Mouse (Mus musculus): Measurements from ENCODE around the gene Gtf2ird2. TPM values are rescaled to one million over a fixed set of nuclear protein-coding genes. Genes with fewer than 3 reads are reported as not detected.

The Gtf2ird2 gene
- total RNA-seq (2022), result 10 to 100 TPM; 10.4 to 19.9 (median 14.2) TPM

DNA sequence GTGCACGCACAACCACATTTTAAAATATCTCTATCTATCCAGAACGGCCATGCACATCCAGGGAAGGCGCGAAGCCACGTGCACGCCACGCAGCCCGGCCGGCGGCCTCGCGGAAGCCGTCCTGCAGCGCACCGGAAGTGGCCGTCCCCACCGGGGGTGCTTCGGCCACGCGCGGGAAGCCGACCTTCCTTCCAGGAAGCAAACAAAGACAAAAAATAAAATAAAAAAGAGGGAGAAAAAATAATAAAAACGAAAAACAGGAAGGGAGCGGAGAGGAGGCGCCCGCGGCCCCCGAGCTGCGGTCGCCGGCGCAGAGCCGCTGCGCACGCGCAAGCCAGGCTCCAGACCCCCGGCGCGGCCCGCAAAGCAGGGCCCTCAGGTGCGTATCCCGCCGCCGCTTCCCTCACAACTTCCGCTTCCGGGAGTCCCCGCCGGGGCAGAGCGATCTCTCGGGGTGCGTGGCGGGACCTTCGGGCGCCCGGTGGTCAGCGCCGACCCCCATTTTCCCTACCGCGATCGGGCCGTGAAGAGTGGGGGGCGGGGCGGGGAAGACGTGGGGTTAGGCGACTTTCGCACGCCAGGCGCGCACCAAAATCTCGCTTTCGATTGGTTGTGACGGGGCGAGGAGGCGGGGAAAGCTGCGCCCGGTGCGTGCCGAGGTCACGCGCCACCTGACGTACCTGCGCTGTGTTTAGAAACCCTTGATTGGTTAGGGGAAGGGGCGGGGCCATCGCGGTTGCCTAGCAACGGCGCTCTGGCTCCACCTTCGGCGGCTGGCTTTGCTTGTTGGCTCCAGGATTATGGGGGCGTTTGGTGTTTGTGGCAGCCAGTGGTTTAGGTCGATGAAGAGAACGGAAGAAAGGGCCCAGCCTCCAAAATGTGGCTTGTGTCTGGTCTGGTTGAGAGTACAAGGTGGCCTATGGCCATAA lies at the start of gene Gtf2ird2:
Gene Gtf2ird2, plus strand, starts transcription at position 140 of the 929 bp plus-strand sequence.
- peak; percentile 97 for DNase-seq

DNA sequence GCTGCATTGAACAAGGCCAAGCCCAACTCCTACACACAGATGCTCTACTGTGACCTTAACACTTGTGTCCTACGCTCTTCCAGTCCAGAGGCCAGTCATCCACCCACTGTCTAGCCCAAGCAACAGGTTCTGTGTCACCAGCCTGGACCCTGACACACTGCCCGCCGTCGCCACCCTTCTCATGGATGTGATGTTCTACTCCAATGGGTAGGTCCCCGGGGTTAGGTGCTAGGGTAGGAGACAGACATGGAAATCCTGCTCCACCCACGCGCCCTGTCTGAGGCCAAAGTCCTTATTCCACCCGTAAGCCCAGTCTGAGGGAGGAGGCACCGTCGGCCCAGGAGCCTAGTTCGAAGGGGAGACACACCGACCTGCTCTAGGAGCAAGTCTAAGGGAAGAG lies 47.8 kb upstream of the Gtf2ird2 start:
- no peak for DNase-seq

DNA sequence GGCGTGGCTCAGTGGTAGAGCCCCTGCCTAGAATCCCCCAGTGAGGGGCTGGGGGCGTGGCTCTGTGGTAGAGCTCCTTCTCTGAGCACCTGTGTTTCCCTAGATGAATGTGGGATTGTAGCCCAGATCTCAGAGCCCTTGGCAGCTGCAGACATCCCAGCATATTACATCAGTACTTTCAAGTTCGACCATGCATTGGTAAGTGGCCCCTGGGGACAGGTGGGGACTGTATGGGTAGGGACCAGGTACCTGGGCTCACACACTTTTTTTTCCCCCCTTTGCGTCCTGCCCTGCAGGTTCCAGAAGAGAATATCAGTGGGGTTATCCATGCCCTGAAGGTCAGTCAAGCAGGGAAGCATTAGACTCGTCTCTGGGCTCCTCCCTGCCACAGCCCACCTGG lies 45.9 kb upstream of the Gtf2ird2 start:
- DNase-seq, result no peak

DNA sequence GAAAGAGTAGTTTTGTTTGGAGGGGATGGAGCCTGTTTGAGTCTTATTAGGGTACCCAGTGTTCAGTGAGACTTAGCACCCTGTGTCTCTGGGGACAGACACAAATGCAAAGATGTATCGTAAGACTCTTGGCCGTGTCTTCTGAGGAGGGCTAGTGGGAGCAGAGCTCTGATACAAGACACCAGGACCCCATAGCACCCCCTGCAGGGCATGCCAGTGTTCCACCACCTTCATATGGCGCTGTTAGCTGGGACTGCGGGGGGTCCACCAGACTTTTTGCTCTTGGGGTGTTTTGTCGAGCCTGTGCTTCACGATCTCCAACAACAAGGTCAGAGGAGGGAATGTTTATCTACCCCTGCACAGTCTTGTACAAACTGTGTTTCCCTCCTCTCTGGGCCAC lies 44.4 kb upstream of the Gtf2ird2 start:
- no peak for DNase-seq

DNA sequence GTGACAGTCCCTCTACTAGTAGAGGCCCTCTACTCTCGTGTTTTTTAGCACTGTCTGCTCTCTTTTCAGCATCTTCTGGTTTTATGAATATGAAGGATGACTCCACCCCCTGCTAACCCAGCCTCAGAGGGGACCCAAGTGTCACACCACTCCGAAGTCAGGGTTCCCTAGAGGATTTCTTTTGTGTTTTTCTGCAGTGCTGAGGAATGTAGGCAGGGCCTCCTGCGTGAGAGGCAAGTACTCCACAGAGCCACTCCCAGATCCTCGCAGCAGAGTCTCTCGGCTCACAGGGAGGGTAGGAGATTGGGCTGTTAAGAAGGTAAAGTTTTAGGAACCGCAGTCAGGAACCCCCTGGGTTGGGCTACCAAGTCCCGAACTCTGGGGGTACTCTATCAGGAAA lies 42.6 kb upstream of the Gtf2ird2 start:
- DNase-seq, result no peak

DNA sequence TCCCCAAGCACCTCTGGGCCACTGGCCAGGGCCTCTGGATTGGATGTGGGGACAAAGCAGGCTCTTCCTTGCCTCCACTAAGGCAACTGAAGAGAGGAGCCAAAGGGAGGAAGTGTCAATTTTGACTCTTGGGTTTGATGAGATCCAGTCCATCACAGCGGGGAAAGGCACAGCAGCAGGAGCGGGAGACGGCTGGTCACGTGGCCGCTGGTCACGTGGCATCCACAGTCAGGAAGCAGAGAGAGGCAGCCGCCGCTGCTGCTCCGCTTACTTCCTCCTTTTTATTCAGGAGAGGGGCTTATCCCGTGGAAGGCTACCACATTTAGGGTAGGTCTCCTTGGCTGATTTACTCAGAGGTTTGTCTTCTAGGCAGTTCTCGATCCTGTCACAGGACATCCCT lies 41.4 kb upstream of the Gtf2ird2 start:
- DNase-seq, result no peak

DNA sequence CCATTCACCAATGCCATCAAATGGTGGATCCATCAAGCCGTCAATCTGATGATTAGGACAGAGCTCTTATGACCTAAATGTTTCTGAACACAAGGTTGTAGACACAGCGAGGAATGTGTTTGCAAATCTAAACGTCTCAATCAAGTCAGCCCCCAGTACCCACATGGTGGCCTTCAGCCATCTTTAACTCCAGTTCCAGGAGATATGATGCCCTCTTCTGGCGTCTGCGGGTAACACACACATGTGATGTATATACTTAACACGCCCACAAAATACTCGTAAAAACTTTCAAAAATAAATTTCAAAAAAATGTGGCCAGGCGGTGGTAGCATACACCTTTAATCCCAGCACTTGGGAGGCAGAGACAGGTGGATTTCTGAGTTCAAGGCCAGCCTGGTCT lies 38.8 kb upstream of the Gtf2ird2 start:
- no peak for DNase-seq

DNA sequence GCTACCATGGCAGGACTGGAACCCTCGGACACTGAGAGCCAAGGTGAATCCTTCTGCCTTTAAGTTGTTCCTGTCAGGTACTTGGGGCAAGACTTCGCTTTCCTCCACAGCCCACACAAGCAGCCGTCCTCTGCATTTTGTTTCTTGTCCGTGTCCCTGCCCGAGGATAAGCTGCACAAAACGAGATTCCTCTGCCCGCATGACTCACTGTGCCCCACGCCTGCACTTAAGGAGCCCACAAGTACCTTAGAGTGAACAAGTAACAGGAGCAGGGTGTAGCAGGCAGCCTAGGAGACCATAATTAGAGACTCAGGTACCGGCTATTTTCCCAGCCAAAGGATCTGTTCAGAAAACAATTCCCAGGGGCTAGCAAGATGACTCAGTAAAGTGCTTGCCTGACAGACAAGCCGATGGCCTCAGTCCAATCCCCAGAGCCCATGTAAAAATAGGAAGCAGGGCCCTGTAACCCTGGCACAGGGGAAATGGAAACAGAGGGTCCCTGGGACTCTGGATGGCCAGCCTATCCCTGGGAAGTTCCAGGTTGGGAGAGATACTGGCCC lies 36.5 kb upstream of the Gtf2ird2 start:
- no peak for DNase-seq

DNA sequence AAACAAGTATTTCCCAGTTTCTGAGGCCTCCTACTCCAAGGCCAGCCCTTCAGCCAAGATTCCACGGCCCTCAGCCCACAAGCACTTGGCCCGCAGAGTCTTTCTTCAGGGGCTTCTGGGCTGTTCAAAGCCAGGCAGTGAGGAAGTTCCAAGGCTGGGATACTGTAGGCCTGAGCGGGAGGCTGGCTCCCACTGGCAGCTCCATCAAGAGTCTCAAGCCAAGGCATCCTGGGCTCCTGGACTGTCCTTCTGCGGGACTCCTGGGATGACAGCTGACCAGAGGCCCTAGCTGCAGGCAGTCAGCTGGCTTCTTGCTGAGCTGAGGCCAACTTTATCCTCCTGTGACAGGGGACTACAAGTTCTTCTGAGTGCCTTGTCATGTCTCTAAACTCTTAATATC lies 35.7 kb upstream of the Gtf2ird2 start:
- DNase-seq, result no peak

DNA sequence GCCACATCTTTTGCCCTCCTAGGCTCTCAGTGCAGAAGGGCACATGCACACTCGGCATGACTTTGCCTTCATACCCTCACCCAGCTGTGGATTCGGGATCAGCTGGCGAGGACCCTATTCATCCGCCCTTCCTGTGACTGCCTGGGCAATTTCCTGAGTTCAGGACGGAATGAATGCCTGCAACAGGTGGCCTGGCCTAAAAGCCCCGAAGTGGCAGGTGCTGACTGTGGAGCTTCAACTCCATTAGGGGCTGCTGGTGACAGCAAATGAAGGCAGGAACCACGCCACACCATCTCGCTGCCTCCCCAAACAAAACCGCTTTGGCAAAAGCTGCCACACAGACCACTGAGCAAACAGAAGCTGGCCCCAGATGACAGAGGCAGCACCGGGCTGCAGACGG lies 31.9 kb upstream of the Gtf2ird2 start:
- no peak for DNase-seq

DNA sequence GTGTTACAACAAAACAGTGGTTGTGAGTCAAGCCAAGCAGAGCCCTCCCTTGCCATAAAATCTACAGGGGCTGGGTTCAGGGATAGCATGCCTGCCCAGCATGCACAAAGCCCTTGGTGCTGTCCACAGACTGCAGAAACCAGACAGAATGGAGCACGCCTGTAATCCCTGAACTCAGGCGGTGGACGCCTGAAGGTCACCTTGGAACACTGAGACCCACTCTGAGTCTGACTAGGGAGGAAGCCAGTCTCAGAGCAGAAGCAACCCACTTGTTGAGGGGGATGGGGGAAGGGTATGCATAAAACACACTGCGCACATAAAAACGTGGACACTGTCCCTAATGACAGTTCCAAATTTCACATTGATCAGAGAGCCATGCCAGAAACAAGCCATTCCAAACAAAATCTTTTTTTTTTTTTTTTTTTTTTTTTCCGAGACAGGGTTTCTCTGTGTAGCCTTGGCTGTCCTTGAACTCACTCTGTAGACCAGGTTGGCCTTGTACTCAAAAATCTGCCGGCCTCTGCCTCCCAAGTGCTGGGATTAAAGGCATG lies 27.8 kb upstream of the Gtf2ird2 start:
- no peak for DNase-seq

DNA sequence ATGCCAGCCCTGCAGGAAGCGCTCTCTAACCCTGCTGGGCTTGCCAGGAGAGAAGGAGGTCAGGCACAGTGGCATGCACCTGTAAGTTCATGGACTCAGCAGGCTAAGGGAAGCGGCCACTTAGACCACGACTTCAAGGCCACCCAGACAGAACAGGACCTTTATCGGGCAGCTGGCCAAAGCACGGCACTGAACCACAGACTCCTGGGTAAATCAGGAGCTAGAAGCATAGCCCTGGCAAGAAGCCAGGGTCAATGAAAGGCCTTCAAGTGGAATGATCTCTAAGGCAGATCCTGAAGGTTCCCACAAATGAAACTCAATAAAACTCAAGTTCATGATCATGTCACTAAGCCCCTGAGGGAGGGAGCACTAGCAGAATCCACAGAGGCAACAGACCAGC lies 19.1 kb upstream of the Gtf2ird2 start:
- peak; percentile 76 for DNase-seq

DNA sequence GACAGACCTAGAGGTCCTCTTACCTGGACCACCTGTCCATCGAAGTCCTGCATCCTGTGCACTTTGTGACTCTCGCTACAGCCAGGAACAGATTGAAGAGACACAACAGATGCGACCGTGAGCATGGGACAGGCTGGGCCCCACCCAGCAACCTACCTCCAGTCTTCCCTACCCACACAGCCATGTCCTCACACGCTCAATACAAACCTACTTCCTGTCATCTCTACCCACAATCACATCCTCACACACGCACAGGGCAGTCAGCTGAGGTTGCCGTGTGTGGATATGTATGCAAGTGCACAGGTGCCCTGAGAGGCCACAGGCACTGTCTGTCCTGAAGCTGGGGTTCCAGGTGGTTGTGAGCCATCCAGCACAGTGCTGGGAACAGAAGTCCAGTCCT lies 17.2 kb upstream of the Gtf2ird2 start:
- no peak for DNase-seq

DNA sequence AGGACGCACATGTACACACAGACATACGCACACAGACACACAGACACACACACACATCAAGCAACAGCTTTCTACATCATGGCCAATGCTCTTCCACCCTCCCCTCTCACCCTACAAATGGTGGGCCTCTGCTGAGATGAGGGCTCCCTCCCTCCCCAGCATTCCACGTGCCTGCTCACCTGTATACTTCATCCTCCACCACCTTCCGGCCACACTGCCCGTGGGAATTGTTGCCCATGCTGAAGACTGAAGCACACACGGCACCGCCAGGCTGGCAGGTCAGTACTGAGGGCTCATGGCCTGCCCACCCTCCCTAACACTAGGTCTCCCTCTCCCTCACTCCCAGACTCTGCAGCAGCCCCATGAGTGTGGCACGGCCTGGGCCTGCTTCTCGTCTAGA lies 15.8 kb upstream of the Gtf2ird2 start:
- no peak for DNase-seq

DNA sequence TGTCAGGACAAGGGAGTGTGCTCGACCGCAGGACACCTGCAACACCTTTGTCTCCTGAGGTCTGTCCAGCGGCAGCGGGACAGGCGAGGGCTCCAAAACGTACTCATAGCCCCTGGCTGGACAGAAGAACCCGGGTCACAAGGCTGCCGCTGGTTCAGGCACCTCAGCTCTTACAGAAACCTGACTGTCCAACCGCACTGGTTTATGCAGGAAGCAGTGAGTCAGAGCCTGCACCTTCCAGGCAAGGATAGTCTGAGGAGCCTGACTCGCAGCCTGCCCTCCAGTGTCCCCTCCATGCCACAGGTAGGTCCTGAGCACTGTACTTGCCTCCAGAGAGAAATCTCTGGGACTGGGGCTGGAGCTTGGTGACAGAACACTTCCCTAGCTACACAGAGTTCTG lies 14.6 kb upstream of the Gtf2ird2 start:
- DNase-seq, result no peak

DNA sequence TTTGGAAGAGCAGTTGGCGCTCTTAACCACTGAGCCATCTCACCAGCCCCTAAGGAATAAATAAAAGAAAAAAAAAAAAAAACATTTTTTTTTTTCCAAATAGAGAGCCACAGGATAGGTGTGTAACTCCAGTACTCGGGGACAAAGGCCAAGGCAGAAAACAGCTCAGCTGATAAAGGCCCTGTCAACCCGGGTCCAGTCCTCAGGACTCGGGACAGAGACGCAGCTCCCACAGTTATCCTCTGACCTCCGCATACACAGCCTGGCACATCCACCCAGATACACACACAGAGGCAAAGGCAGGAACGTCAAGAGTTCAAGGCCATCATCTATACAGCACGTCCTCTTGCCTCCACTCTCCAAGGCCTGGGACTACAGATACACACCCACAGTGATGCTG lies 13.7 kb upstream of the Gtf2ird2 start:
- no peak for DNase-seq

DNA sequence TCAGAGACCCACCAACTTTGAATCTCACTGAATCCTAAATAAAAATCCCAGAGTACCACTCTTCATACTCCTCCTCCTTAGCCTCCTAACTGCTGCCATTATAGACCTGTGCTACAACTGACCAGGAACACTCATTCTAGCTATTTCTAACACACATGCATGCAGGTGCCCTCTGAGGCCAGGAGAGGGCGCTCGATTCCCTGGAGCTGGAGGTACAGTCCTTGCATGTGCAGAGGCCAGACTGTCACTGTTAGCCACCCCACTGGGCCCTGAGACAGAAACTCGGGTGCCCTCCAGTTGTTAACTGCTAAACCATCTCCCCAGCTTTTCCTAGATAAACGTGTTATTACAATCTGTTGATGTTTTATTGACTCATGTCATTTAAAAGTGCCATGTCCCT lies 10.6 kb upstream of the Gtf2ird2 start:
- DNase-seq, result no peak

DNA sequence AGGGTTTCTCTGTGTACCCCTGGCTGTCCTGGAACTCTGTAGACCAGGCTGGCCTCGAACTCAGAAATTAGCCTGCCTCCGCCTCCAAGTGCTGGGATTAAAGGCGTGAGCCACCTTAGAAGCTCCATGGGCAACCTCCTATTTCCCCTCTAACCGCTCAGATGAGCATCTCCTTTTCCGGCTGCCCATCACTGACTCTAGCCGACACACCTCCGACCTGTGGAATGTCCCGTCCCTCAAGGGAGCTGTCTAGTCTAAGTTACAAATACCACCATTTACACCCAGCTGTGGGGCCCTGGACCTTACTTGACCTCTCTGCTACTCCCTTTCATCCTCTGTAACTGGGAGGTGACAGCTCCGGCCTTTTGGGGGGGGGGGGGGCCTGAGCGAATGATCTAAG lies 8.1 kb upstream of the Gtf2ird2 start:
- DNase-seq, result no peak

DNA sequence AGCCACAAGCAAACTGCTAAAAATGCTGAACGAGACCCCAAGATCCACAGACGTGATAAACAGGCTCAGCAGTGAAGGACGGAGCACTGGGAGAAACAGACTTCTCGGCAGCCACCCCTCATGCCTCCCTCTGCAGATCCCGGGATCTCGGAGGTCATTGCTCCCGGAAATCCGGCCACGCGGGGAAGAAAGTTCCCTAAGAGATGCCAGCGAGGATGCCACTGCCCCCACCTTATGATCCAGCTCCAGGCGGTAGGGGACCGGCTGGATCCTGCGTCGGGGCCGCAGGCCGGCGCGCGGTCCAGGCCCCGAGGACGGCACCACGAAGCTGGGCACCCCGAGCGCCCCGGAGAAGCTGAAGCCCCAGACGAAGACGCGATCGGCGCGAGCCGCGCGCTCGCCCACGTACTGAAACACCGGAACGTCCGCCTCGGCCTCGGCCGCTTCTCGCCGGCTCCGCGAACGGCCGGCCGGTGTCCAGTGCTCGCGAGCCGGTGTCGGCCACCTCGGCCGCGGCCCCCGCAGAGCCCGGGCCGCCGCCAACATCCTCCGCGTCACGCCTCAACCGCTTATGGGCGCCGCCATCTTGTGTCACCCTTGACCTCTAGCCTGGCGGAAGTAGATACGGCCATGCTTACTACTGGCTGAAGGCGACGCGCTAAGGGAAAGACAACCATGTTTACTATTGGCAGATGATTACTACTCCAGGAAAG lies 7.5 kb upstream of the Gtf2ird2 start, which contains the start of gene Rcc1l:
Gene Rcc1l, minus strand, starts transcription at position 606 of the 713 bp plus-strand sequence.
- peak; percentile 81 for DNase-seq

DNA sequence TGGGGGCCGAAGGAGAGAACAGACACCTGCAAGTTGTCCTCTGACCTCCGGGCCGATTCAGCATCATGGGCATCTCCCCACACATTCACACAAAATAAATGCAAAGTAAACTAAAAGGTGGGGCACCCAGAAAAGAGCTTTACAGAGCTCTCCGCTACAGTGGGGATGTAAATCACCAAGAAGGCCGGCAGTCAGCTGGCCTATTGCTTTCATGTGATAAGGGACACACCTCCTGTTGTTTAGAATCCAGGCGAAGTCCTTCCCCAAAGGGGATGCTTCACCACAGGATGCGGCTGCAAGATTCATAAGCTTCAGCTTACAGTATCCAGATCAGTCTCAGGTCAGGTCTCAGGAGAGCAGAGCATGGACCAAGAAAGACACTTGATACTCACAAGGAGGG lies 5.3 kb upstream of the Gtf2ird2 start:
- DNase-seq, result no peak

DNA sequence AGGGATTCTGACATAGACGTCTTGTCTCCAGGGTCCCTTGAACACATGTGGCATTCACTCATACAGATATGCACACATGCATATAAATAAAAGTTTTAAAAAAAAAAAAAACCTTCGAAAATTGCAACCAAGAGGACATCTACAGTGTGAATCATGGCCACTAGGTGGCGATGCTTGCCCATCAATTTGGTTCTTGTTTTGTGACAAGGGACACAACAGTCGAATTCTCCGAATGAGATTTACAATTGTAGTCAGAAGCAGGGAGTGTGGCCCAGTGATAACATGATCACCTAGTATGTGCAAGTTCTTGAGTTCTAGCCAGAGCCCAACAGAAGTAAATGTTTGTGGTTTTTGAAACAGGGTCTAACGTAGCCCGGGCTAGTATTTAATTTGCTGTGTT lies 3.9 kb upstream of the Gtf2ird2 start:
- DNase-seq, result peak; percentile 57

DNA sequence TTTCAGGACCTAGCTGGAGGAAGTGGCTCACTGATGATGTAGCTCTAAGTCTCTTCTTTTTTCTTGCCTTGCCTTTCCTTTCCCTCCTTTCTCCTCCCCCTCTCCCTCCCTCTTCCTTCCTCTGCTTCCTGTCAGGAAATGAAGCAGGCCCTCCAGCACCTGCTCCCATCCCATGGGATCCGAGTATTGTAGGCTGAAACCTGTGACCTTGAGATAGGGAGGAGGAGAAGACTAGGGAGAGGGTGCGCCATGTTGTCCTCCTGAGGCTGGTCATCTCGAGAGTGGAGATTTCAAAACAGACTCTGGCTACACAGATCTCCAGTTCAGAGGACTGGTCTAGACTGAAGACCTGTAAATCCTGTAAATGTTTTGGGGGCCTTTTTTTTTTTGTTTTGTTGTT lies 1.6 kb upstream of the Gtf2ird2 start:
- DNase-seq, result no peak

DNA sequence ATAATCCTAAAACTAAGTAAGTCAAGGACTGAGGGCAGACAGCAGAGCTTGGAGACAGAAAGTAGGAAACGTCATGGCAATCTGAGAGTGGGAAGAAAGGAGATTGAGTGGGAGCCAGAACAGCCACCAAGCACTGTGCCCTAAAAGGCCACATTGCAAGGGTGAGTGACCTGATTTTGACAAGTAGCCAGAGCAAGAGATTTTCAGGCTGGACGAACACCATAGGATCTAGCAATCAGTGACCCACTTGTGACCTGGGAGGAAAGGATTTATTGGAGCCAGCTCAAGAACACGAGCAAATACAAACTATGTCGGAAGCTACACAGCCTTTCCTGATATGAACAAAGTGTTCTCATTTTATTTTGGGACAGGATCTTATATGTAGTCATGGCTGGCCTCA lies 1.1 kb upstream of the Gtf2ird2 start:
- peak; percentile 51 for DNase-seq

Data from adrenal gland, adult 8-10 months (tissue).